Mouse (Mus musculus) liver, adult 2 months (tissue): Measurements from ENCODE around the gene Hap1.
A peak's percentile ranks its signal among the peaks of the same experiment; 100 is the strongest.

ENCODE experiments used
- CTCF ChIP-seq: fragments of 200-500 bp; IDR thresholded peaks from 2 replicates; pipeline ENCODE4 v1.5.1; 2011; ENCODE audit warnings: low read depth, low read length, control low read depth
- POLR2A ChIP-seq: fragments of 200-500 bp; IDR thresholded peaks from 2 replicates; pipeline ENCODE4 v1.6.1; 2011; ENCODE audit warnings: low read length, control low read depth; ENCODE audit not compliant: insufficient read depth; ENCODE audit errors: extremely low read depth

GRCm38 (mm10) chr11:100300293-100300692, 55.6 kb downstream of the Hap1 start:
- TF ChIP-seq CTCF (peak; percentile 92), POLR2A (no peak)
